Mouse (Mus musculus): ENCODE data around the gene Prl7a2. TPM values are rescaled to one million over a fixed set of nuclear protein-coding genes. Genes with fewer than 3 reads are reported as not detected.

The Prl7a2 gene
- not detected in 2 replicates for polyA plus RNA-seq (2012; rRNA removed)

- no peak for DNase-seq
- H3K36me3 ChIP-seq (ENCODE audit: control insufficient read depth, insufficient read depth, low read length), result no peaks in the 10 kb centered on the region
- no peaks in the 10 kb centered on the region for H3K27me3 ChIP-seq (replicated peaks; ENCODE audit: control insufficient read depth, insufficient read depth, low read length)
- TF ChIP-seq CTCF (conservative IDR thresholded peaks at IDR 0.05; ENCODE audit: insufficient read depth, insufficient read length, low read depth, low read length) (no peak), POLR2A (IDR thresholded peaks at IDR 0.05; ENCODE audit: low read depth, low read length) (no peak)
- H3K4me3 ChIP-seq (ENCODE audit: insufficient read depth, low read depth, low read length), result no peak within 1 kb of the TSS
- no peak within 1 kb of the TSS for H3K27ac ChIP-seq (ENCODE audit: insufficient read depth, low read depth, low read length)
- no peaks in the 10 kb centered on the region for H3K4me1 ChIP-seq (ENCODE audit: control insufficient read depth, insufficient read depth, low read length)
- 84% methylated on average over 4 of the region's 4 CpGs for WGBS
Observed at GRCm38 (mm10) chr13:27667936-27668335, at the start of gene Prl7a2. TSS of gene Prl7a2 (minus strand) at chr13:27668036.

GRCm38 (mm10) chr13:27716636-27717035 is 48.8 kb upstream of the Prl7a2 start, which contains the start of gene Prl7d1:
TSS of gene Prl7d1 (minus strand) at chr13:27716736.
- TF ChIP-seq POLR2A (IDR thresholded peaks at IDR 0.05; ENCODE audit: low read depth, low read length) (no peak), CTCF (conservative IDR thresholded peaks at IDR 0.05; ENCODE audit: insufficient read depth, insufficient read length, low read depth, low read length) (no peak)
- no peak for DNase-seq
- Histone ChIP-seq H3K27me3 (replicated peaks; ENCODE audit: control insufficient read depth, insufficient read depth, low read length) (no peaks in the 10 kb centered on the region), H3K4me1 (ENCODE audit: control insufficient read depth, insufficient read depth, low read length) (no peaks in the 10 kb centered on the region), H3K4me3 (ENCODE audit: insufficient read depth, low read depth, low read length) (no peak within 1 kb of the TSS), H3K27ac (ENCODE audit: insufficient read depth, low read depth, low read length) (no peak within 1 kb of the TSS), H3K36me3 (ENCODE audit: control insufficient read depth, insufficient read depth, low read length) (no peaks in the 10 kb centered on the region)
- 91% methylated on average over 5 of the region's 5 CpGs for WGBS

GRCm38 (mm10) chr13:27706521-27706920 is 38.7 kb upstream of the Prl7a2 start:
- Histone ChIP-seq H3K4me1 (ENCODE audit: control insufficient read depth, insufficient read depth, low read length) (no peaks in the 10 kb centered on the region), H3K36me3 (ENCODE audit: control insufficient read depth, insufficient read depth, low read length) (no peaks in the 10 kb centered on the region), H3K27me3 (replicated peaks; ENCODE audit: control insufficient read depth, insufficient read depth, low read length) (no peaks in the 10 kb centered on the region), H3K4me3 (ENCODE audit: insufficient read depth, low read depth, low read length) (no peak overlapping the region), H3K27ac (ENCODE audit: insufficient read depth, low read depth, low read length) (no peak overlapping the region)
- TF ChIP-seq POLR2A (IDR thresholded peaks at IDR 0.05; ENCODE audit: low read depth, low read length) (no peak), CTCF (conservative IDR thresholded peaks at IDR 0.05; ENCODE audit: insufficient read depth, insufficient read length, low read depth, low read length) (no peak)
- WGBS, result 44% methylated on average over 2 of the region's 2 CpGs
- DNase-seq, result no peak

- 60% methylated on average over 2 of the region's 2 CpGs for WGBS
- H3K27ac ChIP-seq (ENCODE audit: insufficient read depth, low read depth, low read length), result no peak overlapping the region
- no peak overlapping the region for H3K4me3 ChIP-seq (ENCODE audit: insufficient read depth, low read depth, low read length)
- H3K27me3 ChIP-seq (replicated peaks; ENCODE audit: control insufficient read depth, insufficient read depth, low read length), result no peaks in the 10 kb centered on the region
- TF ChIP-seq CTCF (conservative IDR thresholded peaks at IDR 0.05; ENCODE audit: insufficient read depth, insufficient read length, low read depth, low read length) (no peak), POLR2A (IDR thresholded peaks at IDR 0.05; ENCODE audit: low read depth, low read length) (no peak)
- H3K36me3 ChIP-seq (ENCODE audit: control insufficient read depth, insufficient read depth, low read length), result no peaks in the 10 kb centered on the region
- H3K4me1 ChIP-seq (ENCODE audit: control insufficient read depth, insufficient read depth, low read length), result no peaks in the 10 kb centered on the region
- DNase-seq, result no peak
Observed at GRCm38 (mm10) chr13:27660747-27661146, 7.1 kb downstream of the Prl7a2 start.

GRCm38 (mm10) chr13:27642393-27642792 is 25.4 kb downstream of the Prl7a2 start, which contains the start of gene Prl7a1:
TSS of gene Prl7a1 (minus strand) at chr13:27642493.
- DNase-seq, result no peak
- Histone ChIP-seq H3K4me3 (ENCODE audit: insufficient read depth, low read depth, low read length) (no peak within 1 kb of the TSS), H3K27ac (ENCODE audit: insufficient read depth, low read depth, low read length) (no peak within 1 kb of the TSS), H3K4me1 (ENCODE audit: control insufficient read depth, insufficient read depth, low read length) (no peaks in the 10 kb centered on the region), H3K27me3 (replicated peaks; ENCODE audit: control insufficient read depth, insufficient read depth, low read length) (no peaks in the 10 kb centered on the region), H3K36me3 (ENCODE audit: control insufficient read depth, insufficient read depth, low read length) (no peaks in the 10 kb centered on the region)
- TF ChIP-seq POLR2A (IDR thresholded peaks at IDR 0.05; ENCODE audit: low read depth, low read length) (no peak), CTCF (conservative IDR thresholded peaks at IDR 0.05; ENCODE audit: insufficient read depth, insufficient read length, low read depth, low read length) (no peak)
- 97% methylated on average over 3 of the region's 3 CpGs for WGBS

GRCm38 (mm10) chr13:27610482-27610881 is 57.4 kb downstream of the Prl7a2 start, which contains the start of gene Prl7b1:
TSS of gene Prl7b1 (minus strand) at chr13:27610582.
- no peak for TF ChIP-seq POLR2A (IDR thresholded peaks at IDR 0.05; ENCODE audit: low read depth, low read length)
- H3K4me1 ChIP-seq (ENCODE audit: control insufficient read depth, insufficient read depth, low read length), result no peaks in the 10 kb centered on the region
- no peak for DNase-seq
- no peaks in the 10 kb centered on the region for H3K36me3 ChIP-seq (ENCODE audit: control insufficient read depth, insufficient read depth, low read length)
- no peak within 1 kb of the TSS for H3K27ac ChIP-seq (ENCODE audit: insufficient read depth, low read depth, low read length)
- H3K4me3 ChIP-seq (ENCODE audit: insufficient read depth, low read depth, low read length), result no peak within 1 kb of the TSS
- no peaks in the 10 kb centered on the region for H3K27me3 ChIP-seq (replicated peaks; ENCODE audit: control insufficient read depth, insufficient read depth, low read length)
- WGBS, result 62% methylated on average over 4 of the region's 4 CpGs

Other genes with a start within 250 kb of the Prl7a2 start
- gene Prl8a6, start 229.3 kb downstream of the Prl7a2 start, polyA plus RNA-seq (2012; rRNA removed), result not detected in 2 replicates
- gene Prl8a8, start 154.8 kb downstream of the Prl7a2 start, polyA plus RNA-seq (2012; rRNA removed), result not detected in 2 replicates
- gene Prl8a9, start 103.4 kb downstream of the Prl7a2 start, polyA plus RNA-seq (2012; rRNA removed), result not detected in 2 replicates
- not detected in 2 replicates for gene Prl8a1, start 85.9 kb downstream of the Prl7a2 start, polyA plus RNA-seq (2012; rRNA removed)
- not detected in 2 replicates for gene Prl7b1, start 57.5 kb downstream of the Prl7a2 start, polyA plus RNA-seq (2012; rRNA removed)
- not detected in 2 replicates for gene Prl7a1, start 25.5 kb downstream of the Prl7a2 start, polyA plus RNA-seq (2012; rRNA removed)
- not detected in 2 replicates for gene Prl7d1, start 48.7 kb upstream of the Prl7a2 start, polyA plus RNA-seq (2012; rRNA removed)
- gene Prl7c1, start 112.8 kb upstream of the Prl7a2 start, polyA plus RNA-seq (2012; rRNA removed), result not detected in 2 replicates
- not detected in 2 replicates for gene Prl2a1, start 133.6 kb upstream of the Prl7a2 start, polyA plus RNA-seq (2012; rRNA removed)
- gene Prl2c1, start 181.3 kb upstream of the Prl7a2 start, polyA plus RNA-seq (2012; rRNA removed), result not detected in 2 replicates